In genomic region chr12:24811906-24812305, GRCm38 (mm10) we compare ENCODE assay signal across 15 mouse cellular contexts. TPM values are rescaled to one million over a fixed set of nuclear protein-coding genes. Genes with fewer than 3 reads are reported as not detected.
DNase-seq lines count a peak whose midpoint lies in the region; TF ChIP-seq lines count a peak whose summit lies in the region.
"Had no signal": no experiment of that assay in that cellular context is flagged by ENCODE, and none has a peak within 500 bp of the region (broad histone marks: within the 10 kb centered on the region; RNA-seq: fewer than 3 reads in every experiment).

No protein-coding gene starts in this region.

- no peak overlapping the region for H3K4me3 ChIP-seq in testis, adult 2 months (ENCODE audit: control insufficient read depth, low read depth, low read length)
- H3K4me3 ChIP-seq in myocyte: no peak overlapping the region
- H3K4me3 ChIP-seq: embryonic facial prominence, embryonic 10.5 days; gastrocnemius, adult 2 months; hindbrain, embryonic 10.5 days; intestine, embryonic 15.5 days had no signal

- H3K4me2 ChIP-seq in myocyte (ENCODE audit: low read depth): peak overlapping the region; percentile 42
- H3K4me2 ChIP-seq: hindbrain, embryonic 14.5 days; intestine, embryonic 15.5 days had no signal

- H3K4me1 ChIP-seq in testis, adult 2 months (ENCODE audit: control insufficient read depth, insufficient read depth, low read length): peaks cover 3% of the 10 kb centered on the region; the same call in 1 of the 2 replicates
- H3K4me1 ChIP-seq: embryonic facial prominence, embryonic 10.5 days had no signal

- H3K79me2 ChIP-seq in myocyte (ENCODE audit: control insufficient read depth, insufficient read depth): no peaks in the 10 kb centered on the region

- H3K36me3 ChIP-seq in testis, adult 2 months (ENCODE audit: control insufficient read depth, insufficient read depth, low read length): no peaks in the 10 kb centered on the region
- H3K36me3 ChIP-seq in myocyte (ENCODE audit: control insufficient read depth, insufficient read depth): no peaks in the 10 kb centered on the region
- H3K36me3 ChIP-seq: embryonic facial prominence, embryonic 10.5 days; hindbrain, embryonic 10.5 days; intestine, embryonic 15.5 days had no signal

- TF ChIP-seq POLR2A in testis, adult 2 months (IDR thresholded peaks at IDR 0.05; ENCODE audit: control insufficient read depth, low read depth, low read length): no peak
- no peak for TF ChIP-seq POLR2A in myocyte (IDR thresholded peaks at IDR 0.05; ENCODE audit: insufficient read length, low read depth)

- peak; percentile 34 for DNase-seq in adrenal gland, adult 8-10 months
- no peak for DNase-seq in adrenal gland, adult 18-20 months (ENCODE audit: low spot score in 2 of 2)
- no peak for DNase-seq in testis, postnatal 10 days (ENCODE audit: low spot score)
- DNase-seq in layer of hippocampus, adult 18-20 months (ENCODE audit: low spot score in 2 of 2): no peak
- DNase-seq: cerebellum, adult 2 months; cerebellum, postnatal 10 days; gastrocnemius, adult 2 months; gastrocnemius, postnatal 25 days had no signal

- H3ac ChIP-seq in myocyte (ENCODE audit: control insufficient read depth, insufficient read length): no peak overlapping the region

- H3K27me3 ChIP-seq in testis, adult 2 months (ENCODE audit: control insufficient read depth, insufficient read depth, low read length): no peaks in the 10 kb centered on the region
- H3K27me3 ChIP-seq in myocyte (ENCODE audit: control insufficient read depth, insufficient read depth, insufficient read length): no peaks in the 10 kb centered on the region
- H3K27me3 ChIP-seq: CH12.LX; intestine, embryonic 15.5 days had no signal

- H3K27ac ChIP-seq in testis, adult 2 months (ENCODE audit: control insufficient read depth, insufficient read depth, low read depth, low read length): peak overlapping the region; percentile 44
- H3K27ac ChIP-seq: embryonic facial prominence, embryonic 10.5 days; gastrocnemius, adult 2 months; hindbrain, embryonic 10.5 days; hindbrain, embryonic 14.5 days; intestine, embryonic 15.5 days had no signal

- no peak for TF ChIP-seq CTCF in testis, adult 2 months (IDR thresholded peaks at IDR 0.05; ENCODE audit: control insufficient read depth, insufficient read depth, insufficient replicate concordance, low read depth, low read length)

TF ChIP-seq in myocyte, 11 proteins besides CTCF, POLR2A, EP300 and RAD21:
- no peak for TF ChIP-seq USF1 (IDR thresholded peaks at IDR 0.05; ENCODE audit: low read depth)
- TF ChIP-seq TCF3 (IDR thresholded peaks at IDR 0.05; ENCODE audit: insufficient read length, low read depth): no peak
- TF ChIP-seq E2F4 (IDR thresholded peaks at IDR 0.05; ENCODE audit: insufficient read depth): no peak
- TF ChIP-seq MAX (IDR thresholded peaks at IDR 0.05; ENCODE audit: low read depth): no peak
- TF ChIP-seq SRF (IDR thresholded peaks at IDR 0.05; ENCODE audit: control insufficient read depth, insufficient read length, low read depth): no peak
- no peak for TF ChIP-seq MYOG (IDR thresholded peaks at IDR 0.05; ENCODE audit: control insufficient read depth in 1 of 3, insufficient read depth in 1 of 3, insufficient read length in 2 of 3, low read depth in 2 of 3)
- TF ChIP-seq POLR2AphosphoS2 (IDR thresholded peaks at IDR 0.05; ENCODE audit: insufficient read length, low read depth): no peak
- TF ChIP-seq TCF12 (IDR thresholded peaks at IDR 0.05; ENCODE audit: insufficient read depth, poor library complexity, severe bottlenecking): no peak
- no peak for TF ChIP-seq MYOD1 (IDR thresholded peaks at IDR 0.05; ENCODE audit: control insufficient read depth in 1 of 3, insufficient read length in 2 of 3, low read depth in 2 of 3)
- no peak for TF ChIP-seq REST (IDR thresholded peaks at IDR 0.05; ENCODE audit: insufficient read depth, insufficient read length)
- TF ChIP-seq CEBPB (IDR thresholded peaks at IDR 0.05; ENCODE audit: insufficient read depth, poor library complexity, severe bottlenecking): no peak

RNA-seq across cellular contexts. Expression of gene Mboat2, which starts 18.8 kb away (rescaled TPM):
- total RNA-seq in adrenal gland, adult 8-10 months (2022): 10 to 100 TPM; 16.1 to 38.7 (median 28.7) TPM
- total RNA-seq in adrenal gland, adult 18-20 months (2021): 10 to 100 TPM; 16.9 to 22.8 TPM
- 8.4 and 9.7 TPM in 2 replicates for polyA plus RNA-seq in testis, adult 2 months (2012; rRNA removed)
- polyA plus RNA-seq in myocyte (2012; fragmentation: generic; extraction: Trizol): 16.9 TPM
- 10 to 100 TPM; 83.9 to 88.1 TPM for total RNA-seq in layer of hippocampus, adult 18-20 months (2021)
